Mouse (Mus musculus): ENCODE results near the gene Ano9. TPM values are rescaled to one million over a fixed set of nuclear protein-coding genes. Genes with fewer than 3 reads are reported as not detected.

Ano9 gene
- polyA plus RNA-seq, 1 experiment from 2014 or later = 2.2 TPM

DNA sequence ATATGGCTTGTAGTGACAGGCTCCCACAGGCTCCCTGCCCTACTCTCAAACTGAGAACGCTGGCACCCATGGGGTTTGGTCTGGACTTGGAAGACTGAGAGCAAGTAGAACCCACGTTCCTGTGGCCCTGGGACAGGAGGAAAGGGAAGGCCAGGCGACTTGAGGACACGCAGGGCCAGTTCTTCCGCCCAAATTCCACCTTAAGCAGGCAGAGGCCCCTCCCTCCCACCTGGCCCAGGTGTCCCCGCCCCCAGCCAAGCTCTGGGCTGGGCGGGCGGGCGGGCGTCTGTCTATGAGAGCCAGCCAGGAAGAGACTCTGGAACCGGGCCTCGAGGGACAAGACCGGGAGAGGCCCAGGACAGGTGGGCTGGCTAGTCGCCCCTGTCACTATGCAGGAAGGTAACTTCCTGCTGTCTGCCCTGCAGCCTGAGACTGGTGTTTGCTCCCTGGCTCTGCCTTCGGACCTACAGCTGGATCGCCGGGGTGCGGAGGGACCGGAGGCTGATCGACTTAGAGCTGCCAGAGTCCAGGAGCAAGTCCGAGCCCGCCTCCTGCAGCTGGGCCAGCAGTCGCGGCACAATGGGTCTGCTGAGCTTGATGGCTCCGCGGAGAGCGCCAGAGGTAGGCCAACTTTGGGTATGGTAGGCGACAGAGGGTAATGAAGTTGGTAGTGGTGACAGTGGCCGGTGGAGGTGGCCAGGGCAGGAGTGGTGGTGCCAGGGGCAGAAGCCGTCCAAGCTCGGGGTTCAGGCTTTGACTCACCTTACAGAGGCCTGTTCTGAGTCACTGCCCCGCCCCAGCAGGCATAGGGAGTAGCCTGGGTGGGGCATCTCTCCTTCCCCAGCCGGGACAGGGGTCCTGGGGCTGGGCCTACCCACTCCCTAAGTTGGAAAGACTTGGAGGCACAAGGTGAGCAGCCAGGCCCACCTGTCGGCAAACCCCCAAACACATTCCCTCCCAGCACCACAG lies 37.8 kb downstream of the Ano9 start:
- H3K36me3 ChIP-seq = no peaks in the 10 kb centered on the region
- peak overlapping the region; percentile 25; the same call in 1 of the 2 replicates for H3K27ac ChIP-seq
- no peaks in the 10 kb centered on the region for H3K9me3 ChIP-seq
- peaks cover 27% of the 10 kb centered on the region for H3K27me3 ChIP-seq
- H3K4me2 ChIP-seq (replicated peaks) = peak overlapping the region; percentile 32
- H3K4me3 ChIP-seq = peak overlapping the region; percentile 20
- H3K9ac ChIP-seq = 0 out of 2 replicates have a peak overlapping the region, but pooled peaks have one; percentile 24
- H3K4me1 ChIP-seq = 0 out of 2 replicates have a peak, but pooled peaks cover 5% of the 10 kb centered on the region
- WGBS = 17% methylated on average over 31 of the region's 34 CpGs
- 0 out of 2 replicates have a peak, but pooled peaks have one; percentile 32 for ATAC-seq (ENCODE audit: insufficient number of reproducible peaks, insufficient read depth, low FRiP score, low TSS enrichment)

DNA sequence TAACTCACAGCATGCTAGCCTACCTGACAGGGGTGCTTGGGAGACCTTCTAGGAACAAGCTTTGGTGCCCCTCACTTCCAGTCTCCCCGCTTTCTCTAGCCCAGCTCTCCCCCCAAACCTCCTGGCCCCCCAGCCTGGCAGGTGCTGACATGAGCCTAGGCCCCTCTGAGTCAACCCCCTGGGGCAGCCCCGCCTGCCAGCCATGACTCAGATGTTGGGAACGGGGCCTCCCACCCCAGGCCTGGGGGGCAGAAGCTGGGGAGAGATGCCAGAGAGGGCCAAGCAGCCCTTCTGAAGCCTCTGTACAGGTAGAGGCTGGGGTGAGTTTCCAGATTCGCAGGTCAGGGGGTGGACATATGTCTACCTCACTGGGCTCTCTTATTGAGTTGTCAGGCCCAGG lies 38.7 kb downstream of the Ano9 start:
- H3K4me2 ChIP-seq (replicated peaks) = no peak overlapping the region
- H3K4me3 ChIP-seq = no peak overlapping the region
- H3K9me3 ChIP-seq = no peaks in the 10 kb centered on the region
- WGBS = 74% methylated on average over 4 of the region's 4 CpGs
- H3K9ac ChIP-seq = no peak overlapping the region
- H3K4me1 ChIP-seq = 0 out of 2 replicates have a peak, but pooled peaks cover 5% of the 10 kb centered on the region
- peaks cover 27% of the 10 kb centered on the region for H3K27me3 ChIP-seq
- no peaks in the 10 kb centered on the region for H3K36me3 ChIP-seq
- no peak for ATAC-seq (ENCODE audit: insufficient number of reproducible peaks, insufficient read depth, low FRiP score, low TSS enrichment)
- H3K27ac ChIP-seq = 0 out of 2 replicates have a peak overlapping the region, but pooled peaks have one; percentile 25

DNA sequence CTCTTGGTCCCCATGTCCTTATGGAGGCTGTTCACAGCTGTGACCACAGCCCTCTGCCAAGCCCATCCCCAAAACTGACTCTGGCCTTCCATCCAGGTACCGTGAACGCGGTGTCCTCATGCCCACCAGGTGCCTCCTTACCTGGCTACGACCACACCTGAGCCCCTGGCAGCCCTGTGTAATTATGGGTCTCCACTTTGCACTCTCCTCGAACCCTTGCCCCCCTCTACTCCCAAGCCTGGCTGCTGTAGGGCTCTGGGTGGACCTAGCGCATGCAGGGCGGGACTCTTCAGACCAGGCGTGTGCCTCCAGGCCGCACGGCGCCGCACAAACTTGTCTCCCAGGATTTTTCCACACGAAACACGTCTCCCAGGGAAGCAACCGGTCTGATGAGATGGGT lies 39.8 kb downstream of the Ano9 start, which contains the start of gene Pkp3:
Gene Pkp3 (plus strand): TSS at position 378 of the 400 bp plus-strand sequence.
- Histone ChIP-seq H3K27ac (0 out of 2 replicates have a peak within 1 kb of the TSS, but pooled peaks have one; percentile 25), H3K4me1 (0 out of 2 replicates have a peak, but pooled peaks cover 5% of the 10 kb centered on the region)
- 87% methylated on average over 15 of the region's 15 CpGs for WGBS

DNA sequence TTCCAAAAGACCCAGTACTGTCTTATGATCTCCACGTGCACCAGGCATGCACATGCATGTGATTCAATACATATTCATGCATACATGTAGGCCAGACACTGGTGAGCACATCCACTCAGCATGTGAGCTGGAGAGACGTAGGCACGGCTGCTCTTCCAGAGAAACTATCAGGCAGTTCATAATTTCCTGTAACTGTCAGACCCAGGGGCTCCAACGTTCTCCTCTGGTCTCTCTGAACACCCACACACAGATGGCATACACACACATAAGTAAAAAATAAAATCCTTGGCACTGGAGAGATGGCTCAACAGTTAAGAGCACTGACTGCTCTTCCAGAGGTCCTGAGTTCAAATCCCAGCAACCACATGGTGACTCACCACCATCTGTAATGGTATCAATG lies 43.8 kb downstream of the Ano9 start:
- Histone ChIP-seq H3K9ac (no peak overlapping the region), H3K9me3 (no peaks in the 10 kb centered on the region), H3K27ac (no peak overlapping the region), H3K4me2 (replicated peaks) (no peak overlapping the region), H3K4me1 (peaks cover 18% of the 10 kb centered on the region; the same call in 1 of the 2 replicates), H3K36me3 (no peaks in the 10 kb centered on the region), H3K4me3 (no peak overlapping the region), H3K27me3 (peaks cover 23% of the 10 kb centered on the region)
- WGBS = 84% methylated on average over 4 of the region's 4 CpGs
- no peak for ATAC-seq (ENCODE audit: insufficient number of reproducible peaks, insufficient read depth, low FRiP score, low TSS enrichment)

More for the DNA sequence above, 39.8 kb downstream of the Ano9 start, which contains the start of gene Pkp3:
- H3K36me3 ChIP-seq = no peaks in the 10 kb centered on the region
- no peak within 1 kb of the TSS for H3K4me3 ChIP-seq
- no peak within 1 kb of the TSS for H3K9ac ChIP-seq
- H3K27me3 ChIP-seq = peaks cover 26% of the 10 kb centered on the region
- no peaks in the 10 kb centered on the region for H3K9me3 ChIP-seq
- H3K4me2 ChIP-seq (replicated peaks) = no peak within 1 kb of the TSS
- ATAC-seq (ENCODE audit: insufficient number of reproducible peaks, insufficient read depth, low FRiP score, low TSS enrichment) = no peak

DNA sequence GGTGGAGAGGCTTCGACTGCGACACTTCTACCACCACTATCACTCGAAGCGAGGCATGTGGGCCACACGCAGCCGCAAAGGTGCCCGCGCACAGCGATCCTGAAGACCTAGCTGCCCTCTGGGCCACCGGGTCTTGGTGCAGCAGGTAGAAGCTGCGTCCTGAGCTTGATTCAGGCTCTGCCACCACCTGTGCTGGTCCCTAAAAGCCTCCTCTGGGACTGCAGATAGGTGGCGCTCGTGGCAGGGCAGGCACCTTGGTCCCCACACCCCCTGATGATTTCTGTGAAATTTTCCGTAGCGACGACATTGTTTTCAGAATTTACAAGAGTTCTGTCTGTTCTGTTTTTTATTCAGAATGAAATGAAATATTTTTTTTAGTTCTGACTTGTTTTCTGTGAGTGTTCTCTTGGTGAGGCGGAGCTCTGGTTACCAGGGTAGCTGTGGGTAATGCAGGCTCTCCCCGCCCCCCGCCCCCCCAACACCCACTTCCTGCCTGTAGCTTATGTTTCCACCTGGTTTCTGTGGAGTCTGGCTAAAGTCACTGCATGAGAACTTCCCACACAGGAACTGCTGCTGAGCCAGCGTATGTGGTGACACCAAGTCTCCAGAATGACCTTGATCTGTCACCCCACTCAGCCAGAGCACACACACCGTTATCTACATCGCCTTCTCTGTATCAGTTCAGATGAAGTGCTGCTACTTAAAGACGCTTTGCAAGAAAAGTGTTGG lies 45.4 kb downstream of the Ano9 start:
- Histone ChIP-seq H3K4me2 (replicated peaks) (no peak overlapping the region), H3K27ac (no peak overlapping the region), H3K27me3 (peaks cover 27% of the 10 kb centered on the region), H3K9me3 (no peaks in the 10 kb centered on the region), H3K4me1 (peaks cover 18% of the 10 kb centered on the region; the same call in 1 of the 2 replicates), H3K36me3 (peaks cover 14% of the 10 kb centered on the region), H3K9ac (no peak overlapping the region), H3K4me3 (no peak overlapping the region)
- no peak for ATAC-seq (ENCODE audit: insufficient number of reproducible peaks, insufficient read depth, low FRiP score, low TSS enrichment)
- WGBS = 30% methylated on average over 23 of the region's 23 CpGs

DNA sequence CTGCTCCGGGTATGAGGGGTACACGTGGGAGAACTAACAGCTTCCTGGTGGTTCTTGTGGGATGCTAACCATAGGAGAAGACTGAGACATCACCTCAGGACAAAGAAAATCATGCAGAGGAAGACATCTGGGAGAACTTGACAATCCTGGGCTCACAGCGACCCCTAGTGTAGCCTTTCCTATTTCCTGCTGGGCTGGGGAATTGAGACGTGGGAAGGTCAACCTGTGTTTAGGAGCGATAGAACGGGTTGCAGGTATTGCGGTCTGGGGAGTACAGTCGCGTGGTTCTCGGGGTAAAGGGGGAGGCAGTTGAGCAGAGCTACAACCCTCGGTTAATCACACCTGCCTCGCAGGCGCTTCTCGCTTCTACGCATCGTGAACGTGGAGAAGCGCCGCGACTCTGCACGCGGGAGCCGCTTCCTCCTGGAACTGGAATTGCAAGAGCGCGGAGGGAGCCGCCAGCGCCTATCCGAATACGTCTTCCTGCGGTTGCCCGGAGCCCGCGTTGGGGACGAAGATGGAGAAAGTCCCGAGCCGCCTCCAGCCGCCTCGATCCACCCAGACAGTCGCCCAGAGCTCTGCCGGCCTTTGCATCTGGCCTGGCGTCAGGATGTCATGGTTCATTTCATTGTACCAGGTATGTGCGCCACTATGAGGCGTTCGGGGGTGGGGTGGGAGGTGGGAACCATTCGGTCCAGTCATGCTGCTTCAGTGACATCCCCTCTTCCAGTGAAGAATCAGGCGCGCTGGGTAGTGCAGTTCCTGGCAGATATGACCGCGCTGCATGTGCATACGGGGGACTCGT lies 47.3 kb downstream of the Ano9 start:
- Histone ChIP-seq H3K36me3 (peaks cover 26% of the 10 kb centered on the region), H3K27ac (no peak overlapping the region), H3K4me1 (peaks cover 18% of the 10 kb centered on the region; the same call in 1 of the 2 replicates), H3K4me3 (peak overlapping the region; percentile 32), H3K9ac (peak overlapping the region; percentile 50), H3K9me3 (no peaks in the 10 kb centered on the region), H3K4me2 (replicated peaks) (peak overlapping the region; percentile 69), H3K27me3 (peaks cover 27% of the 10 kb centered on the region)
- 2% methylated on average over 51 of the region's 51 CpGs for WGBS
- ATAC-seq (ENCODE audit: insufficient number of reproducible peaks, insufficient read depth, low FRiP score, low TSS enrichment) = peak; percentile 5; the same call in 1 of the 2 replicates

DNA sequence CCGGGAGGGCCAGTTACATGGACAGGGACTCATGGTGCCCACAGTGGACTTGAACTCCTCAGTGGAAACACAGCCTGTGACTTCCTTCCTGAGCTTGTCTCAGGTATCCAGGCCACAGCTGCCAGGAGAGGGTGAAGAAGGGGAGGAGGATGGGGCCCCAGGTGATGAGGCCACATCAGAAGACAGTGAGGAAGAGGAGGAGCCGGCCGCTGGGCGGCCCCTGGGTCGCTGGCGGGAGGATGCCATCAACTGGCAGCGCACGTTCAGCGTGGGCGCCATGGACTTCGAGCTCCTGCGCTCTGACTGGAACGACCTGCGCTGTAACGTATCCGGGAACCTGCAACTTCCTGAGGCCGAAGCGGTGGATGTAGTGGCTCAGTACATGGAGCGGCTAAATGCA lies 49.3 kb downstream of the Ano9 start:
- H3K36me3 ChIP-seq = peaks cover 40% of the 10 kb centered on the region
- WGBS = 78% methylated on average over 19 of the region's 19 CpGs
- H3K9ac ChIP-seq = no peak overlapping the region

DNA sequence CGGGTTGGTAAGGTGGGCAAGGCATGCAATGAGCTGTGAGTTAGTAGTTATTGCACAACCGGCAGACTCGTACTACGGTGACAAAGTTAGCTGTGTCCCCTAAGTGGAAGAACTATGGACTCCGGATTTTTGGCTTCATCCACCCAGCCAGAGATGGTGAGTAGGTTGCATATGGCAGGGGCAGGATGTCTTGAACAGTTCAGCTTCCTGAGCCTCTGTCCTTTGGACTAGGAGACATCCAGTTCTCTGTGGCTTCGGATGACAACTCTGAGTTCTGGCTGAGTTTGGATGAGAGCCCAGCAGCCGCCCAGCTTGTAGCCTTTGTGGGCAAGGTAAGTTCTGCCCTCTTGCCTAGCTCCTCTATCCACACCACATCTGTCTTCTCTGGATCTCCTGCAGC lies 53.0 kb downstream of the Ano9 start:
- no peaks in the 10 kb centered on the region for H3K9me3 ChIP-seq
- peaks cover 12% of the 10 kb centered on the region for H3K4me1 ChIP-seq
- ATAC-seq (ENCODE audit: insufficient number of reproducible peaks, insufficient read depth, low FRiP score, low TSS enrichment) = no peak
- H3K9ac ChIP-seq = no peak overlapping the region
- H3K4me3 ChIP-seq = no peak overlapping the region
- no peak overlapping the region for H3K27ac ChIP-seq
- no peak overlapping the region for H3K4me2 ChIP-seq (replicated peaks)
- peaks cover 7% of the 10 kb centered on the region; the same call in 1 of the 2 replicates for H3K27me3 ChIP-seq
- WGBS = 92% methylated on average over 7 of the region's 7 CpGs
- peaks cover 40% of the 10 kb centered on the region for H3K36me3 ChIP-seq

More for the DNA sequence above, 49.3 kb downstream of the Ano9 start:
- Histone ChIP-seq H3K4me2 (replicated peaks) (no peak overlapping the region), H3K9me3 (no peaks in the 10 kb centered on the region), H3K4me3 (no peak overlapping the region), H3K27ac (no peak overlapping the region), H3K27me3 (peaks cover 27% of the 10 kb centered on the region), H3K4me1 (peaks cover 18% of the 10 kb centered on the region; the same call in 1 of the 2 replicates)
- ATAC-seq (ENCODE audit: insufficient number of reproducible peaks, insufficient read depth, low FRiP score, low TSS enrichment) = no peak

DNA sequence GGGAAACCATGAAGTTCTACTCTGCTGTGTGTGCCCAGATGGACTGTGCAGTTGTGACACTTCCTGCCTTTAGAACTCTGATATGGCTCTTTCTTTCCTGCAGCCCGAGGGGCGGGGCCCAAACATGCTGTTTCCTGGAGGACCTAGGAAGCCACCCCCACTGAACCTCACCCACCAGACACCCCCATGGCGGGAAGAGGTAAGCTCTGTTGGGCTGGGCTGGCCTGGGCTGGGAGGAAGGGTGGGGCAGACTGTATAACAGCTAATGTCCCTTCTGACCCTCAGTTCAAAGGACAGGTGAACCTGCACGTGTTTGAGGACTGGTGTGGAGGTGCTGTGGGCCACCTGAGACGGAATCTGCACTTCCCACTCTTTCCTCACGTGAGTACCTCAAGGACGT lies 53.4 kb downstream of the Ano9 start:
- peaks cover 40% of the 10 kb centered on the region for H3K36me3 ChIP-seq
- H3K9ac ChIP-seq = no peak overlapping the region
- 0 out of 2 replicates have a peak, but pooled peaks cover 5% of the 10 kb centered on the region for H3K27me3 ChIP-seq
- no peak overlapping the region for H3K27ac ChIP-seq
- ATAC-seq (ENCODE audit: insufficient number of reproducible peaks, insufficient read depth, low FRiP score, low TSS enrichment) = no peak
- 84% methylated on average over 7 of the region's 7 CpGs for WGBS
- no peak overlapping the region for H3K4me3 ChIP-seq
- H3K9me3 ChIP-seq = no peaks in the 10 kb centered on the region
- no peak overlapping the region for H3K4me2 ChIP-seq (replicated peaks)
- peaks cover 12% of the 10 kb centered on the region for H3K4me1 ChIP-seq

DNA sequence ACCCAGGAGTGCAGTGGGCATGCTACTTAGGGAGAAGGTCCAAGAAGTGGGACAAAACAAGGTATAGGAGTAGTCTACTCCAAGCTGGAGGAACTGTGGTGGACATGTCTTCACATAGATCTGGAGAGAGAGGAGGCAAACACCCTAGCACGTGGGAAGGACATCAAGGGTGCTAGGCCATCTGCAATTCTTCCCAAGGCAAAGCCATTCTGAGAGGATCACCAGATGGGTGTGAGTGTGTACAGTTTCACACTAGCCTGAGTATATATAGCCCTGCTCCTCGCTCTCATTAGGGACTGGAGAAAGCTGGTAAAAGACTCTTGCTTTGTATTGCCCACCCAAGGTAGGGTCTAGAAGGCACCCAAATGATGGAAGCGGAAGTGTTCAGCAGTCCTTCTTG lies 54.3 kb downstream of the Ano9 start:
- WGBS = 92% methylated on average over 3 of the region's 3 CpGs
- 0 out of 2 replicates have a peak, but pooled peaks cover 2% of the 10 kb centered on the region for H3K27me3 ChIP-seq
- no peaks in the 10 kb centered on the region for H3K9me3 ChIP-seq
- no peak for ATAC-seq (ENCODE audit: insufficient number of reproducible peaks, insufficient read depth, low FRiP score, low TSS enrichment)
- H3K36me3 ChIP-seq = peaks cover 38% of the 10 kb centered on the region
- peaks cover 12% of the 10 kb centered on the region for H3K4me1 ChIP-seq
- no peak overlapping the region for H3K4me3 ChIP-seq
- H3K4me2 ChIP-seq (replicated peaks) = no peak overlapping the region
- H3K9ac ChIP-seq = no peak overlapping the region
- H3K27ac ChIP-seq = no peak overlapping the region

Measured in embryonic facial prominence, embryonic 12.5 days (tissue).